Mouse (Mus musculus) olfactory bulb, adult 2 months (tissue): ENCODE results near the gene Rapgef2.

Experiments used
- CTCF ChIP-seq: fragments of 200-500 bp; IDR thresholded peaks from 2 replicates; pipeline ENCODE4 v1.5.1; 2012; ENCODE audit warnings: low read depth, mild to moderate bottlenecking, low read length, moderate library complexity; ENCODE audit not compliant: insufficient read depth
- POLR2A ChIP-seq: fragments of 200-500 bp; IDR thresholded peaks from 2 replicates; pipeline ENCODE4 v1.6.1; 2012; ENCODE audit warnings: mild to moderate bottlenecking, low read depth, low read length, moderate library complexity; ENCODE audit not compliant: insufficient read depth

GRCm38 (mm10) chr3:79130991-79131390 lies 155.3 kb downstream of the Rapgef2 start:
- no peak for TF ChIP-seq CTCF
- no peak for TF ChIP-seq POLR2A
